Mouse (Mus musculus): ENCODE results near the gene Angptl4.

DNA sequence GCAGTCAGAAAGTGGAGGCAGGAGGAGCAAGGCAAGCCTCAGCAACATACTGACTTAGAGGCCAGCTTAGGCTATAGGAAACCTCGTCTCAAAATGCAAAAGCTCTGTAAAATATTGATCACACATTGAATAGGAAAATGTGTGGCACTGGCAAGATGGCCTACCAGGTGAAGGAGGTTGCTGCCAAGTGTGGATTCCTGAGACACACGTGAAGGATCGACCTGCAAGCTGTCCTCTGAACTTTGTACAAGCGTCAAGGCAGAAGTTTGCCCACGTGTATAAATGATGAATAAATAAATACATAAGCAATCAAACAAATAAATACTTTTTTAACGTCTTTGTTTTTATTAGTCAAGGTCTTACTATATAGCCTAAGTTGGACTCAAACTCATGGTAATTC lies 8.2 kb downstream of the Angptl4 start:
- no peak for TF ChIP-seq POLR2A (IDR thresholded peaks at IDR 0.05; ENCODE audit: low read depth, low read length)
- no peak for TF ChIP-seq CTCF (IDR thresholded peaks at IDR 0.05; ENCODE audit: borderline replicate concordance, insufficient read depth, low read length)
